29 mouse cellular contexts compared by ENCODE assay signal in genomic region chr5:101899981-101900380, GRCm38 (mm10).
A peak's percentile ranks its signal among the peaks of the same experiment; 100 is the strongest.
DNase-seq lines count a peak whose midpoint lies in the region; ATAC-seq lines count a peak whose summit lies in the region.
"Had no signal": no experiment of that assay in that cellular context is flagged by ENCODE, and none has a peak within 500 bp of the region (broad histone marks: within the 10 kb centered on the region; RNA-seq: fewer than 3 reads in every experiment).

No protein-coding gene starts in this region.

- H3K4me3 ChIP-seq in midbrain, embryonic 14.5 days (replicated peaks; ENCODE audit: low read depth, low read length), result no peak overlapping the region
- no peak overlapping the region for H3K4me3 ChIP-seq in hindbrain, embryonic 12.5 days
- H3K4me3 ChIP-seq: embryonic facial prominence, embryonic 10.5 days; embryonic facial prominence, embryonic 13.5 days; erythroblast, embryonic 14.5 days; forebrain, embryonic 13.5 days; heart, adult 2 months; heart, embryonic 10.5 days; heart, embryonic 13.5 days; hindbrain, embryonic 15.5 days had no signal

- no peak overlapping the region for H3K27ac ChIP-seq in midbrain, embryonic 14.5 days (replicated peaks; ENCODE audit: low read depth, low read length)
- no peak overlapping the region for H3K27ac ChIP-seq in hindbrain, embryonic 12.5 days
- H3K27ac ChIP-seq: embryonic facial prominence, embryonic 10.5 days; embryonic facial prominence, embryonic 13.5 days; forebrain, embryonic 13.5 days; heart, adult 2 months; heart, embryonic 10.5 days; heart, embryonic 13.5 days; hindbrain, embryonic 15.5 days had no signal

- H3K9me3 ChIP-seq in midbrain, embryonic 14.5 days (ENCODE audit: control insufficient read depth, low read length), result no peaks in the 10 kb centered on the region
- no peaks in the 10 kb centered on the region for H3K9me3 ChIP-seq in hindbrain, embryonic 12.5 days (replicated peaks)
- H3K9me3 ChIP-seq: embryonic facial prominence, embryonic 10.5 days; embryonic facial prominence, embryonic 13.5 days; forebrain, embryonic 13.5 days; heart, embryonic 10.5 days; heart, embryonic 13.5 days; hindbrain, embryonic 15.5 days had no signal

- no peak for ATAC-seq in midbrain, embryonic 14.5 days (ENCODE audit: low FRiP score, low TSS enrichment)
- no peak for ATAC-seq in hindbrain, embryonic 12.5 days (ENCODE audit: low FRiP score)
- ATAC-seq: forebrain, embryonic 13.5 days; forebrain, embryonic 16.5 days; intestine, postnatal 0 days; Patski had no signal

- DNase-seq in cerebellum, adult 11-12 months, result peak; percentile 61
- no peak for DNase-seq in cerebellum, postnatal 4 days (ENCODE audit: low spot score in 2 of 2)
- DNase-seq in brain, adult 2 months (ENCODE audit: low read depth, low spot score), result peak; percentile 58
- DNase-seq in cerebellum, adult 9-11 months, result peak; percentile 69
- peak; percentile 46 to 51 for DNase-seq in cerebellum, postnatal 36 days
- DNase-seq in midbrain, embryonic 14.5 days, result no peak
- DNase-seq: adrenal gland, postnatal 10 days; adrenal gland, postnatal 36 days; B cell, adult 2 months; embryo, embryonic 11 days; gastrocnemius, postnatal 10 days; gastrocnemius, postnatal 36 days; heart, adult 2 months; heart, postnatal 14 days; heart, postnatal 4 days; kidney, adult 2 months had no signal

- no peak overlapping the region for H3K4me2 ChIP-seq in midbrain, embryonic 14.5 days (ENCODE audit: low read length)
- no peak overlapping the region for H3K4me2 ChIP-seq in hindbrain, embryonic 12.5 days (replicated peaks)
- H3K4me2 ChIP-seq: embryonic facial prominence, embryonic 13.5 days; forebrain, embryonic 13.5 days; heart, embryonic 13.5 days; hindbrain, embryonic 15.5 days had no signal

- H3K27me3 ChIP-seq in midbrain, embryonic 14.5 days (ENCODE audit: control insufficient read depth, insufficient read depth, low read length), result no peaks in the 10 kb centered on the region
- no peaks in the 10 kb centered on the region for H3K27me3 ChIP-seq in hindbrain, embryonic 12.5 days
- H3K27me3 ChIP-seq: CH12.LX; embryonic facial prominence, embryonic 13.5 days; forebrain, embryonic 13.5 days; heart, embryonic 13.5 days; hindbrain, embryonic 15.5 days; Patski had no signal

- H3K4me1 ChIP-seq in midbrain, embryonic 14.5 days (ENCODE audit: control insufficient read depth, insufficient read depth, low read length), result no peaks in the 10 kb centered on the region
- no peaks in the 10 kb centered on the region for H3K4me1 ChIP-seq in hindbrain, embryonic 12.5 days
- H3K4me1 ChIP-seq: embryonic facial prominence, embryonic 10.5 days; embryonic facial prominence, embryonic 13.5 days; forebrain, embryonic 13.5 days; heart, embryonic 10.5 days; heart, embryonic 13.5 days; hindbrain, embryonic 15.5 days had no signal

- no peak overlapping the region for H3K9ac ChIP-seq in midbrain, embryonic 14.5 days (replicated peaks; ENCODE audit: low read length)
- no peak overlapping the region for H3K9ac ChIP-seq in hindbrain, embryonic 12.5 days
- H3K9ac ChIP-seq: embryonic facial prominence, embryonic 13.5 days; forebrain, embryonic 13.5 days; heart, embryonic 13.5 days; hindbrain, embryonic 15.5 days had no signal

- H3K36me3 ChIP-seq in midbrain, embryonic 14.5 days (ENCODE audit: control insufficient read depth, insufficient read depth, low read length), result peaks cover 96% of the 10 kb centered on the region
- H3K36me3 ChIP-seq in hindbrain, embryonic 12.5 days, result peaks cover 89% of the 10 kb centered on the region
- H3K36me3 ChIP-seq: G1E had no signal

- WGBS in midbrain, embryonic 14.5 days, result 95% methylated on average over 15 of the region's 15 CpGs
- 97% methylated on average over 15 of the region's 15 CpGs for WGBS in hindbrain, embryonic 12.5 days

Comparison
In these comparisons a context has a peak if more than half of its experiments do, and no peak if none do; other contexts are left out.
1. DNase-seq: peak in cerebellum, adult 11-12 months (single experiment), brain, adult 2 months (single experiment), cerebellum, adult 9-11 months (single experiment) and cerebellum, postnatal 36 days (2 of 2); none in cerebellum, postnatal 4 days (0 of 2) and midbrain, embryonic 14.5 days (single experiment).